Mouse (Mus musculus) cerebellum, adult 2 months (tissue): ENCODE results near the gene H2afj.

Experiments used
- CTCF ChIP-seq: fragments of 200-500 bp; IDR thresholded peaks from 2 replicates; pipeline ENCODE4 v1.5.1; 2011; ENCODE audit warnings: low read depth, mild to moderate bottlenecking, control low read depth, low read length, moderate library complexity, borderline replicate concordance; ENCODE audit not compliant: insufficient read depth
- POLR2A ChIP-seq: fragments of 200-500 bp; IDR thresholded peaks from 2 replicates; pipeline ENCODE4 v1.6.1; 2011; ENCODE audit warnings: low read length, control low read depth, borderline replicate concordance; ENCODE audit not compliant: insufficient read depth

DNA sequence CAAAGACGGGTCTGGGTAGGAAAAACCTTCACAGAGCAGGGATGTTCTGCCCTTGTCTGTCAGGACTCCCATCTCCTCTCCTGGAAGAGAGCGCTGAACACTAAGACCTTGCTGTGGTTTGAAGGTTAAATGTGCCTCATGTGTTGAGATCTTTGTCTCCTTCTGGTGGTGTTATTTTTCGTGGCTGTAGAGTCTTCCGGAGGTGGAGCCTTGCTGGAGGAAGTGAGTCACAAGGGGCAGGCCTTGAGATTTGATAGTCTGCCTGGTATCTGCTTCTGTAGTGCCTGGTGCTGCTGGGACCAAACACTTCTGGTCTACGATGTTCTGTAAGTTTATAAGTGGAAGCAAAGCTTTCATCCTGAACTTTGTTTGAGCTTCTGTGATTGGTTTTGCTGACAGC is 40.9 kb downstream of the H2afj start:
- TF ChIP-seq POLR2A (no peak), CTCF (no peak)
